Mouse (Mus musculus) right cerebral cortex, adult 2 months (tissue): Measurements from ENCODE around the gene Lhb.
A peak's percentile ranks its signal among the peaks of the same experiment; 100 is the strongest.

Experiments used
- DNase-seq, 2 experiments: peaks; one replicate each; pipeline ENCODE4 v3.0.0; 2021 to 2022; ENCODE audit warnings: low spot score in 2 of 2

Lhb gene

GRCm38 (mm10) chr7:45413864-45414739, 6.5 kb upstream of the Lhb start:
- DNase-seq = no peak

- no peak for DNase-seq
Measured at GRCm38 (mm10) chr7:45414740-45415224, 5.8 kb upstream of the Lhb start.

- peak; percentile 51 to 52 for DNase-seq
Measured at GRCm38 (mm10) chr7:45415636-45416035, 5.0 kb upstream of the Lhb start.

- DNase-seq = no peak
Measured at GRCm38 (mm10) chr7:45417962-45418492, 2.6 kb upstream of the Lhb start.

GRCm38 (mm10) chr7:45419859-45420614, 583 bp upstream of the Lhb start:
- no peak for DNase-seq

- no peak for DNase-seq
Measured at GRCm38 (mm10) chr7:45421194-45421593, 574 bp downstream of the Lhb start.

GRCm38 (mm10) chr7:45426556-45426955, 5.9 kb downstream of the Lhb start:
- DNase-seq = no peak

GRCm38 (mm10) chr7:45433835-45434202, 13.2 kb downstream of the Lhb start:
- DNase-seq = no peak

GRCm38 (mm10) chr7:45434203-45435015, 13.8 kb downstream of the Lhb start, which contains the start of gene Gys1:
TSS of gene Gys1 (plus strand) at chr7:45434844.
- DNase-seq = peak; percentile 100

GRCm38 (mm10) chr7:45435038-45435437, 14.4 kb downstream of the Lhb start:
- DNase-seq = peak in 1 of 2 experiments; percentile 16

- no peak for DNase-seq
Measured at GRCm38 (mm10) chr7:45436444-45436843, 15.8 kb downstream of the Lhb start.

- no peak for DNase-seq
Measured at GRCm38 (mm10) chr7:45437046-45437445, 16.4 kb downstream of the Lhb start.

- no peak for DNase-seq
Measured at GRCm38 (mm10) chr7:45437521-45438276, 17.1 kb downstream of the Lhb start, which contains the start of gene Ruvbl2. TSS of gene Ruvbl2 (minus strand) at chr7:45438096.

- DNase-seq = no peak
Measured at GRCm38 (mm10) chr7:45443526-45444420, 23.2 kb downstream of the Lhb start.

GRCm38 (mm10) chr7:45446589-45446988, 26.0 kb downstream of the Lhb start:
- DNase-seq = no peak

- DNase-seq = no peak
Measured at GRCm38 (mm10) chr7:45447325-45447990, 26.8 kb downstream of the Lhb start.

GRCm38 (mm10) chr7:45449974-45450373, 29.4 kb downstream of the Lhb start:
- no peak for DNase-seq

- peak; percentile 92 to 93 for DNase-seq
Measured at GRCm38 (mm10) chr7:45451344-45451982, 30.8 kb downstream of the Lhb start.

- DNase-seq = no peak
Measured at GRCm38 (mm10) chr7:45454971-45455370, 34.4 kb downstream of the Lhb start.
